Mouse (Mus musculus) monocyte, adult 5-6 weeks (primary cell): Measurements from ENCODE around the gene Aco1. TPM values are rescaled to one million over a fixed set of nuclear protein-coding genes. Genes with fewer than 3 reads are reported as not detected.
A peak's percentile ranks its signal among the peaks of the same experiment; 100 is the strongest.

Experiments used
- ATAC-seq: fragments of 153-309, 156-312 bp; replicated peaks from 2 replicates; pipeline ENCODE4 v1.8.0; 2017; ENCODE audit warnings: mild to moderate bottlenecking; ENCODE audit not compliant: low TSS enrichment, insufficient number of reproducible peaks, severe bottlenecking, poor library complexity, low FRiP score
- total RNA-seq: library from RNA; stranded (forward); fragments of 200-1000, 200-491, 200-594 nt; gene quantifications from 3 replicates; pipeline ENCODE4 v1.2.3, GENCODE M21; 2017

Aco1 gene
- total RNA-seq, 1 experiment from 2014 or later = 24.5 TPM

DNA sequence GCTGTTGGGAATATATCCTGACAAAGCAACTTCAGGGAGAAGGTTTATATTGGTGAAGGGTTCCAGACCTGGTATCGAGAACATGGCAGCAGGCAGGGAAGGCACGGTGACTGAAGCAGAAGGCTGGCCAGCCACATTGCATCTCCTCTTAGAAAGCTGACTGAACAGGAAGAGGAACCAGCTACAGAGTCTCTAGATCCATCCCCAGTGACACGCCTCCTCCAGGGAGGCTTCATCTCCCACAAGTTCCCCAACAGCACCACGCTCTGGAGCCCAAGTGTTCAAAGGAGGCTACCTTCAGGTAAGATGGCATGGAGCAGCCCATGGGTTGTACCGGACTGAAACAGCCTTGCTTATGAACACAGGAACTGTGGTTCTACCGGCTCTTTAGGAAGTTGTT is 59.3 kb downstream of the Aco1 start:
- no peak; the same call in 1 of the 2 replicates for ATAC-seq

DNA sequence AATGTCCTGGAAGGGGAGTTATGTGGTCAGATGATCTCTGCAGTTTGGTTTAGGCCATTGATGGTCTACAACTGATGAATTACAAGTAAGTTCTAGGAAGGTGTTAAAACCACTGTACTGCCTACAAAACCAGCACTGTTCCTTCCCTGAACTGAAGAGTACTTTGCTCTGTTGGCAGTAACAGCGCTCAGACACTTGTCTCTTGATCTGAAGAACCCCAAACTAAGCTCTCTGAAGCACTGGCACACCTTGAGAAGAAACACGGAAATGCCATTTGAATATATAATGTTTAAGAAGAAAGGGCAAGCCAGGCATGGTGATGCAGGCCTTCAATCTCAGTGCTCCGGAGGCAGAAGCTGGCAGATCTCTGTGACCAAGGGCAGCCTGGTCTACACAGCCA is 61.5 kb downstream of the Aco1 start:
- no peak for ATAC-seq

DNA sequence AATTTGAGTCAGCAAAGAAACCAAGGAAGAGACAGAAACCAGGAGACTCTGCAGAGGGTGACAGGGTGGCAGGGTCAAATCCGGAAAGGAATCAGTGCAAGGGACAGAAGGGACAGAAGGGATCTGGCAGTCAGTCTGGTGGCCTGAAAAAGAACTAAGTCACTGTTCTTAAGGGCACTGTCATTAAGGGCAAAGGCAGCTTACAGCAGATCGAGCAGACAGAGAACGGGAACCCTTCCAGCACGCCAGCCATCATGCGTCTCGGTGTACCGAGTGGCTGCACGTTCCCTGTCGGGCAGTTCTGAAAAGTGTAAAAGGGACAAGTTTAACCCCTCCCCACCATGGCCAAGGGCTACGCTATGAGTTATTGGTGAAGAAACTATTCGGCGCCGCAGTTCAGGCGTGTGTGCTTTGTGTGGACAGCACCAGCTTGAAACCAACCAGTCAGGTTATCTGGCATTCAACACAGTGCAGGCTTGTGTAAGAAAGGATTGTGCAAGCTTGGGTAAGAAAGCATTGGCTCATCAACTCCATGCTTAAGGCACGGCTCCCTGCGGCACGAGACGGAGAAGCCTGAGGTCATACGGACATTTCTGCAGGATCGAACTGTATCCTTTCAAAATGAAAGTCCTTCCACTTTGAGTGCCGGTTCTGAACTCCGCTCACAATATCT is 62.5 kb downstream of the Aco1 start:
- ATAC-seq = no peak

DNA sequence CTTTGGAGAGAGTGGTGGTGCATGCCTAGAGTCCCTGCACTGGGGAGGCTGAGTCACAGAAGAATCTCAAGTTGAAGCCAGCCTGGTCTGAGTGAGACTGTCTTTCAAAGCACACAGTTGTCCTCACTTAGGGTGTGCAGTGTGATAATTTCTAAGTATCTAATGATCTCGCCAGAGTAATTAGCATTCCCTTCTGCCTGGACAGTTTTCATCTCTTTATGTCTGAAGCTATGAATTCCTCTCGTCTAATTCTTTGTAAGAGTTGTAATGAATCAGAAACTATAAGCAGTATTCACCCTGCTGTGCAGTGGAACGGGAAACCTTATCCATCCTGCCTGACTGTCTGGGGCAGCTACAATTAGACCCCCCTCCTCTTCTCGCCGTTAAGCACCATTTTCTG is 64.8 kb downstream of the Aco1 start:
- no peak for ATAC-seq

DNA sequence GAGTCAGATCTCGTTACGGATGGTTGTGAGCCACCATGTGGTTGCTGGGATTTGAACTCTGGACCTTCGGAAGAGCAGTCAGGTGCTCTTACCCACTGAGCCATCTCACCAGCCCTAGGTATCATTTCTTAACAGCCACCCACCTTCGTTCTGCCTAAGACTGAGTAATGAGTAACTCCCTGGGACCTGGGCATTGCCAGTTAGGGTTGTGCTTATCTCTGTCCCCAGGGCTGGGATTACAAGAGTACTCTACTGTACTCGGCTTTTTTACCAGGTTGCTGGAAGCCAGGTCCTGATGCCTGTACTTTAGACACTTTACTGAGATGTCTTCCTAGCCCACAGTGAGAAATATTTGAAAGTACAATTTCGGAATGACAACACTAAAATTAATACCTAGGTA is 69.3 kb downstream of the Aco1 start:
- ATAC-seq = no peak

DNA sequence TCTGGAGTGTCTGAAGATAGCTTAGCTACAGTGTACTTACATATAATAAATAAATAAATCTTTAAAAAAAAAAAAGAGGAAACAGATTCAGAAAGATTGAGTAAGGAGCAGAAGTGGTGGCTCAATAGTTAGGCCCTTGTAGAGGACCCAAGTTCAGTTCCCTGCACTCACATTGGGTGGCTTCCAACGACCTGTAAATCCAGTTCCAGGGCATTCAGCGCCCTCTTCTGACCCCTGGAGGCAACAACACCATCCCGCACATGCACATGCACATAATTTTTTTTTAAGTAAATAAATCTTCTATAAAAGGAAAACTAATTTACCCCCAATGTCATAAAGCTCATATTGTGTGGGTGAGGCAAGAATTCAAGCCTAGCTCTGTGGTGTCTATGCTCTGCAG is 75.0 kb downstream of the Aco1 start:
- no peak for ATAC-seq

DNA sequence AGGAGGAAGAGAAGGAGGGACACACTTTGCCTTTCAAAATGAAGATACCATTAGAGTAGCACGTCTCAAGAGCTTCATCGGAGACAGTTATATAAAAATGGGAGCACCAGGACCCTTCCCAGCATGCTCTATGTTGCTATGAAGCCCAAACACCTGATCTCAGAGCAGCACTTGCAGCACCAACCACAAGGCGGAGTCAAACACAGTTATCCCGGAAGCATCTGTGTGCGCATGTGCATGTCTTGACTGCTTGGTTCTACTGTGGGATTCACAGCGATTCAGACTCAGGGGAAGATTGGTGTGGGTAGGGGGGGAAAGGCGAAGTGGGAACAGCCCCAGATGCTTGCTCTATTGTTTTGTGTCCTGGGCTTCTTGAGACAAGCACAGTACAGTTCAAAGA is 75.5 kb downstream of the Aco1 start:
- 0 out of 2 replicates have a peak, but pooled peaks have one; percentile 47 for ATAC-seq

DNA sequence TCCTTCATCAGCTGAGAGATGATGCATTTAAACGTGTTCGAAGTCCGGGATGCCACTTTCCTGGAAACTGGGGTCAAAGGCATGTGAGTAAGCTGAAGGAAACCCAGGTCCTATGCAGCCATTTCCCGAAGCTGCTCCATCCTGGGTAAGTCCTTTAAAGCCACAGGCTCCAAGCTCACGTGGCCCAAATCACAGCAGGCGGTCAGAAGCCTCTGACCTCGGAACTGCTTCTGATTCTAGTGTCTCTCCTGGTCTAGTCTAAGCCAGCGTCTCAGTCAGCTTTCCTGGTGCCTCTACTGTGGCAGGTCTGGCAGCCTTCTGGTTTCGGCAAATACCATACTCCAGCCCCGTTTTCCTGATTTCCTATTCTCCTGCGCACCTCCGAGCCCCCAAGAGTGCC is 77.6 kb downstream of the Aco1 start:
- ATAC-seq = no peak

DNA sequence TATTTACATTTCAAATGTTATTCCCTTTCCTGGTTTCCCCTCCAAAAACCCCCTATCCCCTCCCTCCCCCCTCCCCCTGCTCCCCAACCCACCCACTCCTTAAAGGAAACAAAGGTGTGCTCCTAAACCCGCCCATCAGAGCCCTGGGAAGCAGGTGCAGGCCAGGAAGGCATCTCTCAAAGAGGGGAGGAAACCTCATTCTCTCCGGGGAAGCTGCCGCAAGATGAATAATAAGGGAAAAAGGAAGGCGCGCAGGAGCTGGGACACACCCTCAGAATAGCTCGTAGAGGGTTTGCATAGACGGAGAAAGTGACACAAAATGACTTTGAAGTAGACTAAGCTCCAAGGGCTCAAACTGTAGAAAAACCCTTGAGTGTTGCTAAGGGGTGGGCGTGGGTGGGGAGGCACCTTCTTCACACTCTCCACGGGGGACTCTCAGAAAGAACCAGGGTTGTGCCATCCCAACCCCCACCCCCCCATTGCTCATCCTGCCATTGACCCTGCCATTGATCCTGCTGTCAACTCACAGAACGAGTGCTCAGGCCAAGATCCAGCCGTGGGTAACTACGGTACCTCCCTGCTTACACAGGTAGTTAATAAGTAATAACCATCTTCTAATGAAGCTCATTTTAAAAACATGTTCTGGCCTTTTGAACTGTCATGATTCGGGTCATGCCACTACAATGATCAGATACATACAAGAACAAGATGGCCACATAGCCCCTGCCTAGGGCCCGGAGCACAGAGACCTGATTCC is 78.3 kb downstream of the Aco1 start:
- ATAC-seq = no peak

DNA sequence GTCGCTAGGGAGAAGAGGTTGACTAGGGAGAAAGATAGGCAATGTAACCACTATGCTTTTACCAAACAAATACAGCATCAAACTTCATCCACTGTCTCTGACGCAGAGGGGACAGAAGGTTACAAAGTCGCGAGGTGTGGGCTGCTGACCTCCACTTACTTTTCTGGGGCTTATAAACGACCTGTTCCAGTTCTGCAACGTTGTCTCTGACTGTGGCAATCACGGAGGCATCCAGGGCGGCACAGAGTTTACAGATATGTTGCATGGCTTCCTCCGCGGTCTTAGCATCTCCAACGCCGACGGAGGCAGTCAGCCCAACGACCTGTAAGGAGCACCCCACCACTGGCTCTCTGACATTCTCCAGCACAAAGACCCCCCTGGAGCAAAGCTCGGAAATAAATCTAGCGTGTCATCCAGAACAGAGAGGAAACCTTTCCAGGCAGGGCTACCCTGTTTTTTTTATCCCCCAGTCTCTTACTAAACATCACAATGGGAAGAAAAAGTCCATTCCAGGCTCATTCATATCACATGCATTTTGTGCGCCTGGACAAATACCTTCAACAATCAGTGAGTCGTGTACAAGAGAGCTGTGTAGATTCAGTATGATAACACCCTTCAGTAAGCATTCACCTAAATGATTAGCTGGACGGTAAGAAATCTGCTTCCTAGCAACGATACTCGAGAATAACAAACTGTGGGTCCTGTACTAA is 79.2 kb downstream of the Aco1 start:
- ATAC-seq = no peak

DNA sequence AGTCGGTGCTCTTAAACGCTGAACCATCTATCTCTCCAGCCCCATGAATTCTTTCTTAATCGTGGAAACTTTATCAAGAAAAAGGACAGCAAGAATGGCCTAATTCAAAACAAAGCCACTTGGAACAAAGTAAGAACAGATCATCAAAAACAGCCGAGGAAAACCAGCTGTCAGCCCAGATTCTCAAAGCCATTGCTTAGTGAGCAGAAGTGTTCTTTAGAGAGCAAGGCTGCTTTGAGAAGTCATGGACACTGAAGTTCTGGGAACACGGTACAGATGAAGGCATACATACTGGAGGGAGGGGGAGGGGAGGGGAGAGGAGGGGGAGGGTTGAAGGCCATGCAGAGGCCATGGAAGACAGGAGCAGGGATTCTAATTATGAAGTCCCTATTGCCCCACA is 83.2 kb downstream of the Aco1 start:
- no peak for ATAC-seq

DNA sequence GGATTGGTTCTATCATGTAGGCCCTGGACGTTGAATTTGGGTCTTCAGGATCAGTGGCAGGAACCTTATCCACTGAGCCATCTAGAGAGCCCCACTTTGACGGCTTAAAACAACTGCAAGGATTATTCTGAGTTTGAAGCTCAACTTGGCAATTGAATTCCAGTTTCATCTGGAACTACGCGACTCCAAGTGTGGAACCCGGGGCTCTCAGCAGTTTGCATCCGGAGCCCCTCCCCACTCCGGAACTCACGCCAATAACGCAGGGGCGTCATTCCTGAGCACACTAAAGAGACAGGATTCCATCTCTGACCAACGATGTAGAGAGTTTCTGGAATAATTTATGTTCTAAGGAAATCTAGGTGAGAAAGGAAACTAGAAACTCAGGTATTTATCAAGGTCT is 84.2 kb downstream of the Aco1 start:
- ATAC-seq = no peak

DNA sequence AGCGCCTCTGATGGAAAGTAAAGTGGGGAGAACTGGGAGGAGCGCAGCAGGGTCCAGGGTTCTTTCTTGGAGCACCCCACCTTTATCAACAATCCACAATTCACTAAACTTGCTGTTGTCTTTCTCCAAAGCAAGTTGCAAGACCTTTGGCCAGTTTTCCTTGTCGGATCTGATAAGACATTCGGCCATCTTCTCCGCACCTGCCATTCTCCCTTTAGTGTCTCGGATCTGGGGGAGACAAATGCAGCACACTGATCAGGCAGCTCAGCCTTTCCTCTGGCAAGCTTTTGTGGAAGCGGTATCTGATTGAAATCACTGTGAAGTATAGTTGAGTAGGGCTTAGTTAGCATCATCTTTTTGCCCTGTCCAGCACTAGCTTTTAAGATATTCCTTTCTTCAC is 85.0 kb downstream of the Aco1 start:
- no peak for ATAC-seq

DNA sequence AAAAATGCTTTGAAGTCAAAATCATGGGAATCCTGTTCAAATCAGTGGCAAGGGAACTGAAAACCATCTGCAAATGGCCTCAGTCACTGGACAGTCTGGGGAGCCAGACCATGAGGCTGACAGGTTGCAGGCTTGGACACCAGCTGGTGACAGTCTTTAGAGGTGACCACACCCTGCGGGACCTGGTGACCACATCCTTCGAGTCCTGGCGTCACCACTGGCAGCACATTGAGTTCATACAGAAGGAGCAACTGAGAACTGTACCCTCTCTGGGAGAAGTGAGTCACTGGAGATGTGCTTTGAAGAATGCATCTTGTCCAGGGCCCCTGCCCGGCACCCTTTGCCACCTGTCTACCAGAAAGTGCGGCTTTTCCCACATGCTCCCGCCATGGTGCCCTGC is 86.8 kb downstream of the Aco1 start:
- ATAC-seq = peak; percentile 73

DNA sequence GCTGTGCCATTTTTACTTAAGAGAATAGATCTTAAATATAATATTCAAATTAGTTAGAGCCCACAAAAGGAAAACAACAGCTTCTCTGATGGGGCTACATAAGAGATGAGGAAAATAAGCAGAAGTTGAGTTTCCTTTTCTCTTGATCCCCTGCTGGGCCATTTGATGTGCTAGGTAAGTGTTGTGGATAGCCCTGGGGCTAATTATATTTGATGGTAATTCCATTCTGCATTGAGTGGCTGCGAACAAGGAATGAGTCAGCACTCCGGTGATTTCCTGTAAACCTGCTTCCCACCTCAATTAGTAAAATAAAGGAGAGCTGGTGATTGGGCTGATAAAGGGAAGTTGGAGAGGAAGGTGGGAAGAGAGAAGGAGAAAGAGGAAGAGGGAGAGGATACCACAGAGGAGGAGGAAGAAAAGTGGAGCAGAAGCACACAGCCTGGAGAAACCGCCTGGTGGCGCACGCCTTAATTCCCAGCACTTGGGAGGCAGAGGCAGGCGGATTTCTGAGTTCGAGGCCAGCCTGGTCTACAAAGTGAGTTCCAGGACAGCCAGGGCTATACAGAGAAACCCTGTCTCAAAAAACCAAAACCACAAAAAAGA is 90.3 kb downstream of the Aco1 start:
- no peak for ATAC-seq

DNA sequence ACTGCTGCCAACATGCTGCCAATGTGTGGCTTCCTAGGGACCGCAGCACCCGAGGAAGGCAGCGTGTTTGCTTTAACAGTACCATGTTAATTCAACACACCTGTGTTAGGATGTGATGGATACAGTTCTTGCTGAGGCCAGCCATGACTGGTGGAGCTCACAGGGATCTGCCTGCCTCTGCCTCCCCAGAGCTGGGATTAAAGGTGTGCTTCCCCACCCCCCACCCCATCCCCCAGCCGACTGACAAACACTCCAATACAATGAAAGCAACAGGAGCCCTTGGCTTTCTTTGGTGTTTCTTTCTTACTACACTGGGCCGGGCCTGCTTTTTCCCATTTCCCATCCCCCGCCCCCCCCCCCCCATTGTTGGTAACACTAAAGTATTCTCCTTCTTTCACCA is 91.4 kb downstream of the Aco1 start:
- ATAC-seq = no peak

DNA sequence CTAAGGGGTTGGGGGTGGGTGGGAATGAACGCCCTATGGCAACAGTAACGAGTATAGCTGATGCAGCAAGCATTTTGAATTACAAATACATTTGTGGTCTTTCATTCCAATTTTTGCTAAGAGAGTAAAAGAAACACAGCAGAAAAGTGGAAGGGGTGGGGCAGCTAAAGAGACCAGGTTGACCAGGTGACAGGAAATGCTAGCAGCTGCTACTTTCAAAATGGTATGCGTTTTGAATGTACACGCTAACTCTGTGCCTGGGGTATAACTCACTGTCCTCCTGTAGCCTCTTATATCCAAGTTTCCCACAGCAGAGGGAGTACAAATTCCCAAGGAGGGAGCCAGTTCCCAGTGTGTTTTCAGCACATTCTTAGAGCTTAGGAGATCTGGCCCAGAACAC is 93.9 kb downstream of the Aco1 start:
- no peak for ATAC-seq

DNA sequence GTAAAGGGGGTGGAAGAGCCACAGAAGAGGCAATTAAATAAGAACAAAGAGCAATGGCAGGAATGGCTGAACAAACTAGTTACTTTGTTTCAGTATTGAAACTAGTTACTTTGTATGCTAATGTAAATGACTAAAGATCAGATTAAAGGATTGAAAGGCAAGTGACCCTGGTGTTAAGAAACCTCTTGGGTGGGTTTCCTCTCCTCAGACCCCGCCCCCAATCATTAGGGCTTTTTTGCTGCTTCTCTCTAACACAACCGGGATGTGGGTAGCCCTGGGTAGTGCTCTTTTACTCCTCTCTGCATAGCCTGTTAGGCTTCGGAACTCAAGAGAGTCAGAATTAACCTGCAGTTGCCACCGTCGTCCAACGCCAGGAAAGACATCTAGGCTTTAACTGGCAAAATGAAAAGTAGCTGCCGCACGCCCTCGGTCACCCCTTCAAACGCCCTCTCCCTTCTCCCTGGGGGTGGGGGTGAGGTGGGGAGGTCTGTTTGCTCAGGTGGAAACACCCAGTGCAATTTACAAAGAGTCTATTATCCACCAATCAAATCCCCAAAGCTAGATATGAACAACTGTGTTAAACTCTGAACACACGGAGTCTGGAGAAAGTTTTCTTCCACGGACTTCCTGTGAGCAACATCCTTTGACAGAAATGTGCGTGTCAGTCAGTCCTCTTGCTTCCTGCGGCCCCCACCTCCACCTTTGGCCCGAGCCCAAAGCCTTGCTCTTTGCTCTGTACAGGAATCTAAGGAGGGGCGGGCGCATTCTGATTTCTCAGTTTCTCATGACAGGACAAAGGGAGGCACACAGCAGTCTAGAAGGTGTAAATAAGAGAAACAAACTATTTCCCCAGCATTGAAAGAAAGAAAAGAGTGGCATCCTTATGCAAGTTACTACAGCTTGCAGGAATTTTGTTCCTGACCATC is 95.9 kb downstream of the Aco1 start:
- no peak; the same call in 1 of the 2 replicates for ATAC-seq
